Mouse (Mus musculus): ENCODE data around the gene Med13l. TPM values are rescaled to one million over a fixed set of nuclear protein-coding genes. Genes with fewer than 3 reads are reported as not detected.

Gene Med13l
- total and polyA plus RNA-seq, 3 experiments, result 2.0 to 11.0 (median 10.1) TPM

DNA sequence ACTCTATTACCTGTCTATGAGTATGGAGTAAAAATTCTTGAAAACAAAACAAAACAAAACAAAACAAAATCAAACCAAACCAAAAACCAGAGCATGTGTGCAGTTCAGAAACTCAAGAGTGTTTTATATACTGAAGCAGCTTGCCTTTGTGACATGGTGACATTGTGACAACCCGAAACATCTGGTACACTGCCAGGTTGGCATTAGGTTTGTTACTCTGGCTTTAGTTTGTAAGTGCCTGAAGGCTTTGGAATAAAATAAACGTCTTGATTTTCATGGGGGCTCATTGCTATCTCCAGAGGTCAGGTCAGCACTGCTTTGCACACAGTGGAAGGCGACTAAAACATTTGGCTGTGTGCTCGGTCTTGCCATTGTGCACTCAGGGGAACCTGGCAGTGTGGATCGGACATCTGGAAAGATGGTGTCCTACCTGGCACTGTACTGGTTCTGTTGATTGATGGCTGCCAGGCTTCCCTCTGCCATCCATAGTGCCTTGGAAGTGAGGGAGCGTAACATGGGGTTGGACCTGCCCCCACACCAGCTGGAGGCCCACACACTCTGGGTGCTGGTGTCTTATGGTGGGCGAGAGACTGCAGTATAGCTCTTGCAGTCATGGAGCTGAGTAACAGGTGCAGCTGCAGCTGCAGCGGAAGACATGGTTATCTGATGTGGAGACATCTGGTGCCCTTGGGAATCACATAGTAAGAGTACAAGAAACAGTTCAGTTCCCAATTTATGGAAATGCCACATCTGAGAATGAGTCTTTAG lies 115.9 kb downstream of the Med13l start (continued):
- TF ChIP-seq POLR2A (IDR thresholded peaks at IDR 0.05; ENCODE audit: low read depth, low read length), result no peak

DNA sequence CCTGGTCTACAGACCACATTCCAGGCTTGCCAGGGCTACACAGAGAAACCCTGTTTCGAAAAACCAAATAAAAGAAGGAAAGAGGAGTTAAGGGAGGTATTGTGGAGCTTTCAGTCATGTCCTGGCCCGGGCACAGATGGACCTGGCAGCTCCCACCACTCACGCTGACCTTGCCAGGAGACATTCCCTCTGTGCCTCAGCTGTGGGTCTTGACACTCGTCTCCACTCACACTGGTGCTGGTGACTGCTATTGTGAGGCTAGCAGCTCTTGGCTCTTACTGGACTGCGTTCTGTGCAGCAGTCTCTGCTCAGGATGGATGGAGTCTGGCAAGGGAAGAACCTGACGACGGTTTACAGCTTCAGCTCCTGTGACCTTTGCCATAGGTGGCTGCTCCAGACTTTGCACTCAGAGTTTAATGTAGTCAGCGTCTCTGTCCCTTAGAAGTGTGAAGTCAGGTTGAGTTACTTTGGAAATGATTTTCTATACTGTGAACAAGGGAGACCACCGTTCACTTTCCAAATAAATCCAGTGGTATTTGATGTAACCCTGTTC lies 118.9 kb downstream of the Med13l start:
- no peaks in the 10 kb centered on the region for H3K79me2 ChIP-seq (replicated peaks; ENCODE audit: control insufficient read depth, extremely low read depth, insufficient read depth, poor library complexity, severe bottlenecking)
- TF ChIP-seq JUN (IDR thresholded peaks at IDR 0.05; ENCODE audit: insufficient read depth, low read depth, low read length), result no peak
- TF ChIP-seq USF2 (conservative IDR thresholded peaks at IDR 0.05; ENCODE audit: low read depth, low read length), result no peak
- no peak for TF ChIP-seq RCOR1 (conservative IDR thresholded peaks at IDR 0.05; ENCODE audit: low read depth, low read length)
- no peak for TF ChIP-seq ZMIZ1 (IDR thresholded peaks at IDR 0.05; ENCODE audit: low read depth, low read length)
- TF ChIP-seq EP300 (IDR thresholded peaks at IDR 0.05; ENCODE audit: low read length), result no peak
- no peak for TF ChIP-seq CHD1 (IDR thresholded peaks at IDR 0.05; ENCODE audit: low read depth, low read length)
- no peak for TF ChIP-seq KAT2A (IDR thresholded peaks at IDR 0.05; ENCODE audit: insufficient replicate concordance, low read length)
- TF ChIP-seq CHD2 (IDR thresholded peaks at IDR 0.05; ENCODE audit: low read length), result no peak
- no peak for TF ChIP-seq TCF12 (IDR thresholded peaks at IDR 0.05; ENCODE audit: low read depth, low read length)
- no peak for TF ChIP-seq ZNF384 (IDR thresholded peaks at IDR 0.05; ENCODE audit: low read depth, low read length)
- TF ChIP-seq ETS1 (conservative IDR thresholded peaks at IDR 0.05; ENCODE audit: low read depth, low read length), result no peak
- TF ChIP-seq MEF2A (IDR thresholded peaks at IDR 0.05; ENCODE audit: borderline replicate concordance, low read depth, low read length), result no peak
- no peak for TF ChIP-seq USF1 (IDR thresholded peaks at IDR 0.05; ENCODE audit: low read depth, low read length)
- H3K36me3 ChIP-seq (replicated peaks in 1 of 2; ENCODE audit: control insufficient read depth in 1 of 2, insufficient read depth in 1 of 2, low read length in 1 of 2), result peaks cover 16 to 64% of the 10 kb centered on the region in 2 experiments
- no peak for DNase-seq (ENCODE audit: extremely low read depth)
- H3K9ac ChIP-seq (ENCODE audit: insufficient read depth, low read depth), result no peak overlapping the region
- in situ Hi-C loops (cut with MboI; ENCODE audit: low pct_ligation_motif_present, low pct_unique_long_range_greater_than_20kb, low sequenced_read_pairs) (no loop called here), dilution Hi-C loops (cut with MboI; ENCODE audit: extremely low pct_ligation_motif_present, extremely low pct_unique_long_range_greater_than_20kb, low sequenced_read_pairs) (no loop called here)
- no peaks in the 10 kb centered on the region for H3K27me3 ChIP-seq (replicated peaks)
- peaks cover 2% of the 10 kb centered on the region for H3K9me3 ChIP-seq (replicated peaks; ENCODE audit: low read length)
- peaks cover 0 to 22% of the 10 kb centered on the region in 2 experiments; a peak in 2 of 4 replicates for H3K4me1 ChIP-seq (ENCODE audit: control insufficient read depth in 1 of 2, insufficient read depth in 2 of 2)
- no peak overlapping the region for H3K27ac ChIP-seq (ENCODE audit: insufficient read depth, low read depth)
- no peak overlapping the region for H3K4me3 ChIP-seq (replicated peaks in 1 of 3; ENCODE audit: low read depth in 2 of 3, low read length in 2 of 3, poor library complexity in 1 of 3)
- no peak overlapping the region for H3K4me2 ChIP-seq (ENCODE audit: insufficient read depth, low read depth, poor library complexity, severe bottlenecking)

DNA sequence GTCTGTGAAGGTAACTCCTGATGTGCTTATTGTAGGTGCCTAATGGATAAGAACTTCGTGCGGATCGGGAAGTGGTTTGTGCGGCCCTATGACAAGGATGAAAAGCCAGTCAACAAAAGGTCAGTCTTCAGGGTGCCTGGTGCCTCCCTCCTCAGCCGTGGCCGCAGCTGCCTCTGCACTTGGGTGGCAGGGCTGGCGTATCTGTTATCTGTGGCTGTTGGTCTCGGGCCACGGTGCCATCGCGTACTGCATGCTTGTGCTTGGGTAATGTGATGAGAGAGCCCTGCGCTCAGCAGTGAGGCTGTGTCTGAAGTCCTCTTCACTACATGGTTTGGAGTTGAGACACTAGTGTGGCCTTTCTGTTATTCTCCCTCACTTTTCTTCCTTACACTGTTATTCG lies 120.4 kb downstream of the Med13l start:
- Histone ChIP-seq H3K36me3 (replicated peaks in 1 of 2; ENCODE audit: control insufficient read depth in 1 of 2, insufficient read depth in 1 of 2, low read length in 1 of 2) (peaks cover 13 to 65% of the 10 kb centered on the region in 2 experiments), H3K4me1 (ENCODE audit: control insufficient read depth in 1 of 2, insufficient read depth in 2 of 2) (peaks cover 0 to 24% of the 10 kb centered on the region in 2 experiments; a peak in 2 of 4 replicates), H3K79me2 (replicated peaks; ENCODE audit: control insufficient read depth, extremely low read depth, insufficient read depth, poor library complexity, severe bottlenecking) (no peaks in the 10 kb centered on the region), H3K4me3 (replicated peaks in 1 of 3; ENCODE audit: low read depth in 2 of 3, low read length in 2 of 3, poor library complexity in 1 of 3) (no peak overlapping the region), H3K9ac (ENCODE audit: insufficient read depth, low read depth) (no peak overlapping the region), H3K9me3 (replicated peaks; ENCODE audit: low read length) (peaks cover 2% of the 10 kb centered on the region), H3K27me3 (replicated peaks) (no peaks in the 10 kb centered on the region), H3K27ac (ENCODE audit: insufficient read depth, low read depth) (no peak overlapping the region), H3K4me2 (ENCODE audit: insufficient read depth, low read depth, poor library complexity, severe bottlenecking) (no peak overlapping the region)
- TF ChIP-seq POLR2AphosphoS2 (IDR thresholded peaks at IDR 0.05; ENCODE audit: low read depth, low read length) (no peak), UBTF (IDR thresholded peaks at IDR 0.05; ENCODE audit: low read depth, low read length) (no peak), MYC (IDR thresholded peaks at IDR 0.05; ENCODE audit: low read depth, low read length) (no peak), TCF12 (IDR thresholded peaks at IDR 0.05; ENCODE audit: low read depth, low read length) (no peak), GABPA (IDR thresholded peaks at IDR 0.05; ENCODE audit: insufficient replicate concordance, low read depth, low read length) (no peak), EP300 (IDR thresholded peaks at IDR 0.05; ENCODE audit: low read length) (no peak), NELFE (IDR thresholded peaks at IDR 0.05; ENCODE audit: low read depth, low read length) (no peak), SIN3A (IDR thresholded peaks at IDR 0.05; ENCODE audit: low read length) (no peak), MAFK (IDR thresholded peaks at IDR 0.05; ENCODE audit: insufficient replicate concordance, low read length) (no peak), SMC3 (IDR thresholded peaks at IDR 0.05; ENCODE audit: low read depth, low read length) (no peak), NRF1 (IDR thresholded peaks at IDR 0.05; ENCODE audit: low read depth, low read length) (no peak), ZMIZ1 (IDR thresholded peaks at IDR 0.05; ENCODE audit: low read depth, low read length) (no peak), TBP (conservative IDR thresholded peaks at IDR 0.05; ENCODE audit: low read depth, low read length) (no peak), ELF1 (IDR thresholded peaks at IDR 0.05; ENCODE audit: low read depth, low read length) (no peak), CTCF (conservative IDR thresholded peaks at IDR 0.05 in 1 of 2, IDR thresholded peaks at IDR 0.05 in 1 of 2; ENCODE audit: low read depth in 2 of 2, low read length in 2 of 2) (no peak), CHD1 (IDR thresholded peaks at IDR 0.05; ENCODE audit: low read depth, low read length) (no peak), ZKSCAN1 (IDR thresholded peaks at IDR 0.05; ENCODE audit: borderline replicate concordance, low read depth, low read length) (no peak)
- in situ Hi-C loops (cut with MboI; ENCODE audit: low pct_ligation_motif_present, low pct_unique_long_range_greater_than_20kb, low sequenced_read_pairs), result no loop called here
- no peak for DNase-seq (ENCODE audit: extremely low read depth)
- dilution Hi-C loops (cut with MboI; ENCODE audit: extremely low pct_ligation_motif_present, extremely low pct_unique_long_range_greater_than_20kb, low sequenced_read_pairs), result no loop called here
